Mouse (Mus musculus): ENCODE results near the gene F11. TPM values are rescaled to one million over a fixed set of nuclear protein-coding genes. Genes with fewer than 3 reads are reported as not detected.

Gene F11
- not detected in 2 replicates for polyA plus RNA-seq (2015; fragmentation: Nextera tagmentation; extraction: Ambion mirVana)

DNA sequence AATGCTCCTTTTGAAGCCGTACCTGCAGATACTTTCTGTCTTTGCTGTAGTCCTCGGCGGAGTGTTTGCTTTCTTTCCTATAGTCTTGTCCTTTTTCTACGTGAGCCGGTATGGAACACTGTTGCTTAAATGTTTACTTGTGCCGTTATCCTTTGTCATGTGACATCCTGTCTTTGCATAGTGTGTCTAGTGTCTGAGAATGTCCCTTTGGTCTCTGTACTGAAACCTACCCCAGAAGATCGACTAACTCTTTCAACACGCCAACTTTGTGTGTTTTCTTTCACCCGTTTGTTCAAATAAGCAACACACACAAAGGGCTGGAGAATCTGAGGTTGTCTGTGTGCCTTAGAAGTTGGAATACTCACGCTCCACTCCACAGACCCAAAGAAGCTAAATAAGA, at the start of gene F11:
TSS of gene F11 (minus strand) at position 112 of the 400 bp plus-strand sequence.
- Histone ChIP-seq H3K36me3 (ENCODE audit: poor library complexity, severe bottlenecking) (no peaks in the 10 kb centered on the region), H3K9ac (no peak within 1 kb of the TSS), H3K27ac (no peak within 1 kb of the TSS), H3K4me3 (no peak within 1 kb of the TSS), H3K9me3 (replicated peaks) (no peaks in the 10 kb centered on the region), H3K27me3 (no peaks in the 10 kb centered on the region), H3K4me2 (no peak within 1 kb of the TSS), H3K4me1 (no peaks in the 10 kb centered on the region)
- 88% methylated on average over 10 of the region's 10 CpGs for WGBS
- ATAC-seq = no peak

DNA sequence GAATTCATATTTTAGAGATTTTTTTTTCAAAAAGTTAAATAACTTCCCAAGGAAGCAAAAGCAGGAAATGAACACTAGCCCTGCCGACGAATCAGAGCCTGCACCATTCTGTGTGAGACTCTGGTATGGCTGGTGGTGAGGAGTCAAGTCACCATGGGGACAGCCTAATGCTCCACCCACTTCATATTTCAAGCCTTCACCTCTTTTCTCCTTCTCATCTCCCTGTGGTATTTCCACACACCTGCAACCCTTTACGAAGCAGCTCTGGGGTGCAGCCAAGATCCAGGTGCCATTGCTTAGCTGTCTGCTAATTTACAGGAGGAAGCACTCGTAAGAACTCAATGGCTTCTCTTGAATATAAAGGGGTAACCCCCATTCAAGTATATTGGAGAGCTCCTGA, 49.1 kb upstream of the F11 start:
- Histone ChIP-seq H3K9me3 (replicated peaks) (no peaks in the 10 kb centered on the region), H3K4me2 (no peak overlapping the region), H3K27ac (no peak overlapping the region), H3K27me3 (no peaks in the 10 kb centered on the region), H3K36me3 (ENCODE audit: poor library complexity, severe bottlenecking) (no peaks in the 10 kb centered on the region), H3K4me1 (no peaks in the 10 kb centered on the region), H3K4me3 (no peak overlapping the region), H3K9ac (no peak overlapping the region)
- 89% methylated on average over 4 of the region's 4 CpGs for WGBS
- no peak for ATAC-seq

DNA sequence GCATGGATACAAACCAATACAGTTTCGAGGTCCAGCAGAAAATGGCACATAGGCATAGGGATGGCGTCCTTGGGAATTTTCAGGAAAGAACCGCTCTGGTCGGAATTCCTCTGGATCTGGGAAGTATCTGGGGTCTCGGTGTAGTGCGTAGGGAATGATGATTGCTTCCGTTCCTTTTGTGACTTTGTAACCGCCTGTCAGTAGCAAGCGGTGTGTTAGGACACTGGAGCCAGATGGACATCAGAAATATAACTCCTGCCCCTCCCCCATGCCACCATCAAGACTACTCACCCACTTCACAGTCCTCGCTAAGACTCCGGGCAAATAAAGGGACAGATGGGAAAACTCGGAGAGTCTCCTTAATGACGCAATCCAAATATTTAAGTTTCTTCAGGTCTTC, 46.5 kb upstream of the F11 start, which contains the start of gene Gm45753:
TSS of gene Gm45753 (minus strand) at position 101 of the 400 bp plus-strand sequence.
- H3K4me1 ChIP-seq = no peaks in the 10 kb centered on the region
- 94% methylated on average over 13 of the region's 13 CpGs for WGBS
- H3K36me3 ChIP-seq (ENCODE audit: poor library complexity, severe bottlenecking) = no peaks in the 10 kb centered on the region
- no peak within 1 kb of the TSS for H3K27ac ChIP-seq
- no peak within 1 kb of the TSS for H3K4me3 ChIP-seq
- no peak within 1 kb of the TSS for H3K9ac ChIP-seq
- H3K9me3 ChIP-seq (replicated peaks) = no peaks in the 10 kb centered on the region
- no peak for ATAC-seq
- no peaks in the 10 kb centered on the region for H3K27me3 ChIP-seq
- H3K4me2 ChIP-seq = no peak within 1 kb of the TSS

- H3K4me2 ChIP-seq = no peak overlapping the region
- no peaks in the 10 kb centered on the region for H3K9me3 ChIP-seq (replicated peaks)
- H3K27ac ChIP-seq = no peak overlapping the region
- 85% methylated on average over 1 of the region's 1 CpGs for WGBS
- H3K4me3 ChIP-seq = no peak overlapping the region
- no peak overlapping the region for H3K9ac ChIP-seq
- no peaks in the 10 kb centered on the region for H3K36me3 ChIP-seq (ENCODE audit: poor library complexity, severe bottlenecking)
- H3K4me1 ChIP-seq = no peaks in the 10 kb centered on the region
- no peak for ATAC-seq
- H3K27me3 ChIP-seq = no peaks in the 10 kb centered on the region
Measured at GRCm38 (mm10) chr8:45305479-45305878, 43.6 kb upstream of the F11 start.

DNA sequence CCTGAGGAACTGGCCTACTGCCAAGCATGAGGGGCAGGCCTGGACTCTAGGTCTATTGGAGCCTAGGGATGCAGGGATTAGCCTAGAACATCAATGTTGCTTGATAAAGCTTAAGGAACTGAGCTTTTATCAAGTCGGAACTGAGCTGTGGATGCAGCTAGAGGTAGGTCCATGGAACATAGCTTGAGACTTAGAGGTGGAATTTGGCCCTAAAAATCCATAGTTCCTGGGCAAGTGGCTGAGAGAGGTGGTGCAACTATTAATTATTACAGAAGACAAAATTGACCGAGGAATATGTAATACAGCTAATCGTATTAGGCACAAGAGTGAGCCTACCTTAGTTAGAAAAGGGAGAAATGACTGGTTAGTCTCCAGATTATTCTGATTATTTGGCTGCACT, 42.5 kb upstream of the F11 start:
- Histone ChIP-seq H3K9ac (no peak overlapping the region), H3K4me1 (no peaks in the 10 kb centered on the region), H3K4me3 (no peak overlapping the region), H3K4me2 (no peak overlapping the region), H3K36me3 (ENCODE audit: poor library complexity, severe bottlenecking) (no peaks in the 10 kb centered on the region), H3K9me3 (replicated peaks) (no peaks in the 10 kb centered on the region), H3K27me3 (no peaks in the 10 kb centered on the region), H3K27ac (no peak overlapping the region)
- ATAC-seq = no peak
- WGBS = 86% methylated on average over 3 of the region's 3 CpGs

DNA sequence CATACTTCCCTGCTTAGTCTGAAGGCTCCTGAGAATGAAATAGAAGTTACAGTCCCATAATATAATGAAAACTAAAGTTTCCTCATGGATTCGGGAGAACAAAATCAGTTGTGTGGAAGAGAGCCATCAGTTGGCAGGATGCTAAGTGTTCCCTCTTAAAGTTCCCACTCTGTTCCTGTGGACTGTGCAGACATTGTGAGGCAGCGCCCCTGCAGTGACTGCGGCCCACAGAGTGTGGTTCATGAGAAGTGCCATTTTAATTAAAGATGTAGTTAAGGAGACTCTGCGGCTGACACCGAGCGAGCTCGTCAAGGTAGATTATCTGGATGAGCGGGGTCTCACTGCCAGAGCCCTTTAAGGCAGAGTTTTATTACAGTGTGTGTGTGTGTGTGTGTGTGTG, 40.6 kb upstream of the F11 start:
- Histone ChIP-seq H3K27me3 (no peaks in the 10 kb centered on the region), H3K4me3 (no peak overlapping the region), H3K36me3 (ENCODE audit: poor library complexity, severe bottlenecking) (no peaks in the 10 kb centered on the region), H3K9me3 (replicated peaks) (no peaks in the 10 kb centered on the region), H3K4me1 (no peaks in the 10 kb centered on the region), H3K9ac (no peak overlapping the region), H3K4me2 (no peak overlapping the region), H3K27ac (no peak overlapping the region)
- 58% methylated on average over 8 of the region's 8 CpGs for WGBS
- ATAC-seq = no peak

DNA sequence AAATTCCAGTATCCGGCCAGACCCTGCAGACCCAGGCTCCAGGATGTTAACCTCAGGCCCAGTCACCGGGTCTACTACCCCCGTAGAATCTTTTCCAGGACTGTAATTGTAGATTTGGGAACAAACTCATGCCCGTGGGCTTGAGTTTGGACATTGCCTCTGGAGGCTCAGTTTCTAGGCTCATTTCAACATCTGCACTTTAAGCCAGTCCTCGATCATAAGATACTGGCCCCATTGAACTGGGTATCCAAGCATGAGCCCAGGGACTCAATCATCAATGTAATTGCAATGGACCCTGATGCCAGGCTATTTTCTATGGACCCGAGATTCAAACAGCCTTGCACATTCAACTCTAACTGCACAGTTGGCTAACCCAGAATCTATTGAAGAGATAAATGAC, 33.4 kb upstream of the F11 start:
- Histone ChIP-seq H3K4me3 (no peak overlapping the region), H3K36me3 (ENCODE audit: poor library complexity, severe bottlenecking) (no peaks in the 10 kb centered on the region), H3K4me2 (no peak overlapping the region), H3K9ac (no peak overlapping the region), H3K4me1 (no peaks in the 10 kb centered on the region), H3K27me3 (no peaks in the 10 kb centered on the region), H3K9me3 (replicated peaks) (no peaks in the 10 kb centered on the region), H3K27ac (no peak overlapping the region)
- ATAC-seq = no peak
- WGBS = 96% methylated on average over 6 of the region's 6 CpGs

DNA sequence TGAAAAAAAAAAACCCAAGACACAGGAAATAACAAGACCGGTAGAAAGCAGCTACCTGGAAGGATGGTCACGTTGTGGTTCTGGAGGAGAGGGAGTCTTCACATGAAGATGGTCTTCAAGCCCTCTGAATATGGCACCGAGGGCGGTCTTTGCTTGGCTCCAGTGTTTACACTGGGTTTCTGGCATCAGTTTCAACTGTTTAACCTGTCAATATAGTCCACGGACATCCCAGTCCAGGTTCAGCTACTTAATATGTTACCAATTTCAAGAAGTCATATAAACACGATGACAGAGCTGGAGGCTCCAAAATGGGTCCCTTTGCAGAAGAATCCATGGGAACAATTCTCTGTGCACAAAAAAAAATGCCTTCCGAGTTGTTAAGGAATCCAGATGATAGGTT, 32.9 kb upstream of the F11 start, which contains the start of gene Klkb1:
TSS of gene Klkb1 (minus strand) at position 173 of the 400 bp plus-strand sequence.
- H3K4me2 ChIP-seq = no peak within 1 kb of the TSS
- no peak for ATAC-seq

DNA sequence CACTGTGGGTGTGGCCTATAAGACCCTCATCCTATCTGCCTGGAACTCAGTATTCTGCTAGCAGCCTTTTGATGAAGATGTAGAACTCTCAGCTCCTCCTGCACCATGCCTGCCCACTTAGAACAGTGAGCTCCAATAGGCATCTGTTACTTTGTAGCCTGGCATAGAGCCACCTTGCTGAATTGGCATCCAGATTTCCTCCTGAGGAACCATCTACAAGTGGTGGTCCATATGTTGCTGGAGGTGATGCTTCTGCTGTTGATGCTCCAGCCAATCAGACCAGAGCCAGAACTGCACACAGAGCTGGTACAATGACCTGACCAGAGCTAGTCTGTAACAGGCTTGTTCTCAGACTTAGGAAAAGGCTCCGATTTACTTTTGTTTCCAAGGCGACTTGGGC, 30.0 kb upstream of the F11 start:
- H3K9me3 ChIP-seq (replicated peaks) = no peaks in the 10 kb centered on the region
- no peak overlapping the region for H3K9ac ChIP-seq
- H3K36me3 ChIP-seq (ENCODE audit: poor library complexity, severe bottlenecking) = no peaks in the 10 kb centered on the region
- no peak overlapping the region for H3K4me2 ChIP-seq
- no peak overlapping the region for H3K4me3 ChIP-seq
- H3K4me1 ChIP-seq = no peaks in the 10 kb centered on the region
- WGBS = 82% methylated on average over 2 of the region's 2 CpGs
- ATAC-seq = peak; percentile 83; the same call in 1 of the 2 replicates
- no peak overlapping the region for H3K27ac ChIP-seq
- no peaks in the 10 kb centered on the region for H3K27me3 ChIP-seq

More for the DNA sequence above, 32.9 kb upstream of the F11 start, which contains the start of gene Klkb1:
- 91% methylated on average over 7 of the region's 7 CpGs for WGBS
- H3K36me3 ChIP-seq (ENCODE audit: poor library complexity, severe bottlenecking) = no peaks in the 10 kb centered on the region
- no peak within 1 kb of the TSS for H3K9ac ChIP-seq
- no peaks in the 10 kb centered on the region for H3K9me3 ChIP-seq (replicated peaks)
- no peak within 1 kb of the TSS for H3K27ac ChIP-seq
- no peak within 1 kb of the TSS for H3K4me3 ChIP-seq
- H3K27me3 ChIP-seq = no peaks in the 10 kb centered on the region
- H3K4me1 ChIP-seq = no peaks in the 10 kb centered on the region

DNA sequence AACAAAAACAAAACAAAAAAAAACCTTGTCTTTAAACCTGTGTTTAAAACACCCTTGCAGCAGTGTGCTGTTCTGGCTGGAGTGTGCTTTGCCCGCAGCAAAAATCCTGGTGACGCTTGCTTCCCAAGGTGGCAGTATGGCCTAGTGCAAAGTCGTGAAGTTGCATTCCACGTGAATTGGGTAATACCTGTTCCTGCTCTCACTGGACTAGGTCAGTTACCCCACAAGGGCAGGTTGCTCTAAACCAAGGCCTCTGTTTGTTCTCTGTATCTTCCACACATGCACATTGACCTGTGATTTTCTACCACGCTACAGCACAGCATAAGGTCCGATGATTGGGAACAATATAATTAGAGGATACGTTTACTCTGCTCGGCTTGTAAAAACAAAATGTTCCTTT, 19.8 kb upstream of the F11 start:
- H3K4me1 ChIP-seq = no peaks in the 10 kb centered on the region
- H3K27ac ChIP-seq = no peak overlapping the region
- no peak overlapping the region for H3K9ac ChIP-seq
- H3K4me3 ChIP-seq = no peak overlapping the region
- 79% methylated on average over 8 of the region's 8 CpGs for WGBS
- no peak for ATAC-seq
- no peaks in the 10 kb centered on the region for H3K27me3 ChIP-seq
- no peaks in the 10 kb centered on the region for H3K9me3 ChIP-seq (replicated peaks)
- no peaks in the 10 kb centered on the region for H3K36me3 ChIP-seq (ENCODE audit: poor library complexity, severe bottlenecking)
- no peak overlapping the region for H3K4me2 ChIP-seq

DNA sequence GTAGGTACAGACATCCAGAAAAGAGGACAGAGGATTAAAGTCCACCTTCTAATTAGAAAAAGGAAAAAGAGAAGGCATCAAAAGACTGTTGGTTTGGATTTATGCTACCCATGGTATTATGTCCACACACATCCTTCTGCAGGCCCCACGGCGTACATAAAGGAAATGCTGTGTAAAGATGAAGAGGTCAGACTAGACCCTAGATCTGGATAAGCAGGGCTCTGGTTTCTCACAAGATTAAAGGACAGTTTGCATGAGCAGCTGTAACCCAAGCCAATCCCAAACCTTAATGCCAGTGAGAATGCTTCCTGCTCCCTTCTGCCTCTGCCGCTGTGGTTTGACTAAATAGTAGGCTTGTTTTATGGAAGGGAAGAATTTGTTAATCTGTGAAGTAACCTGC, 15.6 kb upstream of the F11 start:
- H3K36me3 ChIP-seq (ENCODE audit: poor library complexity, severe bottlenecking) = no peaks in the 10 kb centered on the region
- H3K4me1 ChIP-seq = no peaks in the 10 kb centered on the region
- H3K27ac ChIP-seq = no peak overlapping the region
- no peak for ATAC-seq
- H3K27me3 ChIP-seq = no peaks in the 10 kb centered on the region
- H3K9ac ChIP-seq = no peak overlapping the region
- H3K4me3 ChIP-seq = no peak overlapping the region
- no peak overlapping the region for H3K4me2 ChIP-seq
- H3K9me3 ChIP-seq (replicated peaks) = no peaks in the 10 kb centered on the region
- 84% methylated on average over 3 of the region's 3 CpGs for WGBS

DNA sequence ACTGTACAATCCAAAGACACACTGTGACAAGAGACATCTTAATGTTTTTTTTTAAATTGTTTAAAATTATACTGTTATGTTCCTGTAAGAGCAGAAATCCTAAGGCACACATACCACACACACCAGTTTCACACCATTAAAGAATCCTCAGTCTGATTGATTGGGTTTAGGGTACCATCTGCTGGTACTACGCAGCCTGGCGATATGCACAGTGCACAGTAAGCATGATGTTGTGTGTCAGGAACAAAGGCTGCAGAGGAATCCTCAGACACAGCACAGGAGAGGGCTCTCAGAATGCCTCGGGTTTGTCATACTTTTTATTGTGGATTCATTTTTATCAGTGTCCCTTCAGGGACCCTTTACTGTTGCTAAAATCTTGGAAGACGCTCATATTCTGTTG, 12.5 kb upstream of the F11 start:
- H3K27ac ChIP-seq = no peak overlapping the region
- 87% methylated on average over 4 of the region's 4 CpGs for WGBS
- H3K4me3 ChIP-seq = no peak overlapping the region
- no peaks in the 10 kb centered on the region for H3K4me1 ChIP-seq
- no peak overlapping the region for H3K9ac ChIP-seq
- H3K9me3 ChIP-seq (replicated peaks) = no peaks in the 10 kb centered on the region
- H3K27me3 ChIP-seq = no peaks in the 10 kb centered on the region
- no peak overlapping the region for H3K4me2 ChIP-seq
- no peak for ATAC-seq
- no peaks in the 10 kb centered on the region for H3K36me3 ChIP-seq (ENCODE audit: poor library complexity, severe bottlenecking)

DNA sequence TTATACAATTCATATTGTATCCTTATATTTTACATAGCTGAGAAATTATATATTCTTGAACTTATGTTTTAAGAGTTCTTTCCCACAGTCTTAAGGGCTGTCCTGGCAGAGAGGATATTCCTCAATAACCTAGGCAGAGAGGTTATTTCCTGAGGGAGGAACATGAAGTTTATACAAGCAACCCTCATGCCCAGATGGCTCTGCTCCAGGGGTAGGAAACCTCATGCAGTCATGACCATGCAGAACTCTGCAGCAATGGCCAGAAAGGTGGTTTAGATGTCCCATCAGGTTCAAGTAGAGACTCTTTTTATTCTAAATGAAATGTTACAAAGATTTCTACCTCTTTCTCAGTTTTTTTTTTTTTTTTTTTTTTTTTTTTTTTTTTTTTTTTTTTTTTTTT, 7.2 kb upstream of the F11 start:
- Histone ChIP-seq H3K4me2 (no peak overlapping the region), H3K4me1 (no peaks in the 10 kb centered on the region), H3K4me3 (no peak overlapping the region), H3K27ac (no peak overlapping the region), H3K9me3 (replicated peaks) (no peaks in the 10 kb centered on the region), H3K9ac (no peak overlapping the region), H3K27me3 (no peaks in the 10 kb centered on the region), H3K36me3 (ENCODE audit: poor library complexity, severe bottlenecking) (no peaks in the 10 kb centered on the region)
- no peak for ATAC-seq
